Mouse (Mus musculus) gastrocnemius, postnatal 4 days (tissue): ENCODE measurements around the gene Tmem242. TPM values are rescaled to one million over a fixed set of nuclear protein-coding genes. Genes with fewer than 3 reads are reported as not detected.

ENCODE experiments used
- DNase-seq, 2 experiments: peaks; one replicate each; pipeline ENCODE4 v3.0.0; 2021 to 2022; ENCODE audit warnings: low spot score in 2 of 2, mixed read lengths in 2 of 2
- total RNA-seq, 2 experiments: library from RNA; stranded (reverse); gene quantifications; 2 replicates each; pipeline ENCODE4 v1.2.3; 2021

The Tmem242 gene
- total RNA-seq, 2 experiments from 2014 or later = 120 to 128 TPM

GRCm38 (mm10) chr17:5418545-5418944 is 21.5 kb downstream of the Tmem242 start, which contains the start of gene Ldhal6b:
Gene Ldhal6b (minus strand): TSS chr17:5418767.
- no peak for DNase-seq

GRCm38 (mm10) chr17:5416518-5416917 is 23.5 kb downstream of the Tmem242 start:
- DNase-seq = no peak

- no peak for DNase-seq
Measured at GRCm38 (mm10) chr17:5414041-5414440, 26.0 kb downstream of the Tmem242 start.

GRCm38 (mm10) chr17:5413350-5413749 is 26.7 kb downstream of the Tmem242 start:
- no peak for DNase-seq

- DNase-seq = no peak
Measured at GRCm38 (mm10) chr17:5412740-5413139, 27.3 kb downstream of the Tmem242 start.

GRCm38 (mm10) chr17:5412301-5412700 is 27.8 kb downstream of the Tmem242 start:
- no peak for DNase-seq

- no peak for DNase-seq
Measured at GRCm38 (mm10) chr17:5411205-5411604, 28.9 kb downstream of the Tmem242 start.

- DNase-seq = no peak
Measured at GRCm38 (mm10) chr17:5410336-5410735, 29.7 kb downstream of the Tmem242 start.

GRCm38 (mm10) chr17:5407030-5407429 is 33.0 kb downstream of the Tmem242 start:
- no peak for DNase-seq

- no peak for DNase-seq
Measured at GRCm38 (mm10) chr17:5406566-5406965, 33.5 kb downstream of the Tmem242 start.

- no peak for DNase-seq
Measured at GRCm38 (mm10) chr17:5403885-5404284, 36.2 kb downstream of the Tmem242 start.

- DNase-seq = peak; percentile 57 to 76
Measured at GRCm38 (mm10) chr17:5402624-5403023, 37.4 kb downstream of the Tmem242 start.

GRCm38 (mm10) chr17:5402069-5402468 is 38.0 kb downstream of the Tmem242 start:
- DNase-seq = peak; percentile 68 to 73

- no peak for DNase-seq
Measured at GRCm38 (mm10) chr17:5401288-5401687, 38.8 kb downstream of the Tmem242 start.

GRCm38 (mm10) chr17:5400435-5401090 is 39.5 kb downstream of the Tmem242 start:
- no peak for DNase-seq

- DNase-seq = peak; percentile 78 to 89
Measured at GRCm38 (mm10) chr17:5397148-5398007, 42.7 kb downstream of the Tmem242 start.

GRCm38 (mm10) chr17:5396213-5396612 is 43.8 kb downstream of the Tmem242 start:
- DNase-seq = no peak

- no peak for DNase-seq
Measured at GRCm38 (mm10) chr17:5395454-5396205, 44.4 kb downstream of the Tmem242 start.

- DNase-seq = no peak
Measured at GRCm38 (mm10) chr17:5390682-5391081, 49.4 kb downstream of the Tmem242 start.

GRCm38 (mm10) chr17:5388351-5388750 is 51.7 kb downstream of the Tmem242 start:
- DNase-seq = no peak

- no peak for DNase-seq
Measured at GRCm38 (mm10) chr17:5386885-5387545, 53.0 kb downstream of the Tmem242 start.
